Mouse (Mus musculus) lung, postnatal 0 days (tissue): ENCODE results near the gene Prkce. TPM values are rescaled to one million over a fixed set of nuclear protein-coding genes. Genes with fewer than 3 reads are reported as not detected.
A peak's percentile ranks its signal among the peaks of the same experiment; 100 is the strongest.

ENCODE experiments used
- ATAC-seq: fragments of 200-750 bp; cut with Nextera tagmentation; 2 replicates; pipeline ENCODE4 v1.8.0; 2017; ENCODE audit warnings: moderate library complexity
- DNase-seq: peaks from one replicate; pipeline ENCODE4 v3.0.0-alpha.2; 2016; ENCODE audit warnings: low spot score
- H3K27ac ChIP-seq: fragments of 300-500 bp; sonication (generic); 2 replicates; pipeline ENCODE4 v1.5.1; 2014; ENCODE audit warnings: antibody characterized with exemption, mild to moderate bottlenecking, low read length, mixed read lengths
- H3K27me3 ChIP-seq: fragments of 300-500 bp; sonication (generic); replicated peaks from 2 replicates; pipeline ENCODE4 v1.6.1; 2014; ENCODE audit warnings: low read length, mixed read lengths; ENCODE audit not compliant: insufficient read depth
- H3K36me3 ChIP-seq: fragments of 300-500 bp; sonication (generic); 2 replicates; pipeline ENCODE4 v1.6.1; 2014; ENCODE audit warnings: low read length, mixed read lengths; ENCODE audit not compliant: insufficient read depth
- H3K4me1 ChIP-seq: fragments of 300-500 bp; sonication (generic); 2 replicates; pipeline ENCODE4 v1.6.1; 2014; ENCODE audit warnings: antibody characterized with exemption, low read depth, low read length, mixed read lengths; ENCODE audit not compliant: insufficient read depth
- H3K4me2 ChIP-seq: fragments of 300-500 bp; sonication (generic); replicated peaks from 2 replicates; pipeline ENCODE4 v1.6.1; 2014; ENCODE audit warnings: low read depth, mild to moderate bottlenecking, low read length, moderate library complexity, mixed read lengths
- H3K4me3 ChIP-seq: fragments of 300-500 bp; sonication (generic); 2 replicates; pipeline ENCODE4 v1.5.1; 2014; ENCODE audit warnings: low read depth, low read length
- H3K9ac ChIP-seq: fragments of 300-500 bp; sonication (generic); replicated peaks from 2 replicates; pipeline ENCODE4 v1.6.1; 2014; ENCODE audit warnings: low read depth, mild to moderate bottlenecking
- H3K9me3 ChIP-seq: fragments of 300-500 bp; sonication (generic); 2 replicates; pipeline ENCODE4 v1.6.1; 2016; ENCODE audit warnings: low read length, mixed read lengths
- CTCF ChIP-seq: IDR thresholded peaks from 2 replicates; pipeline ENCODE4 v1.5.1; 2016; ENCODE audit warnings: antibody characterized with exemption, mild to moderate bottlenecking
- EP300 ChIP-seq: IDR thresholded peaks from 2 replicates; pipeline ENCODE4 v1.6.1; 2016; ENCODE audit warnings: antibody characterized with exemption, mild to moderate bottlenecking, control low read depth
- WGBS: fragments of 180-500 bp; shearing (Covaris S2); extraction: QIAGEN DNeasy Blood & Tissue Kit; methylation state at CpG from one replicate; pipeline ENCODE4 v1.1.7; 2014; 5-methylcytosine and 5-hydroxymethylcytosine counted together
- polyA plus RNA-seq: library from polyadenylated mRNA; unstranded; fragments of >200 nt; fragmentation: Nextera tagmentation; extraction: Ambion mirVana; gene quantifications from 2 replicates; pipeline ENCODE4 v1.2.1, GENCODE M21; 2015

The Prkce gene
- polyA plus RNA-seq, 1 experiment from 2014 or later, result 10.6 TPM

DNA sequence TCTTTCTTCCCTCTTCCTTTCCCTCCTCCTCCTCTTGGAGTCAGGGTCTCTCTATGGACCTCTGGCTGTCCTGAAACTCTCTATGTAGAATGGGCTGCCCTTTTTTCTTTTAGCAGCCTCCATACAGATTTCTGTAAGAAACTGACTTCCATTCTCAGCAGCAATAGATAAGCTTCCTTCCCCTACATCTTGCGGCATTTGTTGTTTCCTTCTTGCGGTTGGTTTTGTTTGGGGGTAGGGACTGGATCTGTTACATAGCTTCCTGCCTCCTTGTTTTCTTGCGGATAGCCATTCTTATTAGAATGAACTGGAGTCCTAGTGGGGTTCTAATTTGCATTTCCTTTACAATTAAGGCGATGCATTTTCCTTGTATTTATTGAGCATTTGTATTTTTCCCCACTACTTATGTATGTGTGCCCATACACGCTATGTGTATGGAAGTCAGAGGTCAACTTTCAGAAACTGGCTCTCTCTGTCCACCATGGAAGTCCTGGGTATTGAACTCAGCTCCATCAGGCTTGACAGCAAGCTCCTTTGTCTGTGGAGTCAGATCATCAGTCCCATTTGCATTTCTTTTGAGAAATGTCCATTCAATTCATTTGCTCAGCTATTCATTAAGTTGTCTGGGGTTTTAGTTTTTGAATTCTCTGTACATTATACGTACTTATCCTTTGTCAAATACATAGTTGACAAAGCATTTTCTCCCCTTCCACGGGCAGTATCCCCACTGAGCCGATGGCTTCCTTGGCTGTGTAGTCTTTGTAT, 500.4 kb downstream of the Prkce start:
- Histone ChIP-seq H3K4me1 (peaks cover 5% of the 10 kb centered on the region; the same call in 1 of the 2 replicates), H3K4me2 (no peak overlapping the region), H3K9ac (no peak overlapping the region), H3K27me3 (no peaks in the 10 kb centered on the region), H3K27ac (no peak overlapping the region), H3K36me3 (no peaks in the 10 kb centered on the region), H3K4me3 (no peak overlapping the region), H3K9me3 (no peaks in the 10 kb centered on the region)
- DNase-seq (no peak), ATAC-seq (no peak)
- 78% methylated on average over 8 of the region's 8 CpGs for WGBS
- TF ChIP-seq EP300, result no peak
- no peak for TF ChIP-seq CTCF

DNA sequence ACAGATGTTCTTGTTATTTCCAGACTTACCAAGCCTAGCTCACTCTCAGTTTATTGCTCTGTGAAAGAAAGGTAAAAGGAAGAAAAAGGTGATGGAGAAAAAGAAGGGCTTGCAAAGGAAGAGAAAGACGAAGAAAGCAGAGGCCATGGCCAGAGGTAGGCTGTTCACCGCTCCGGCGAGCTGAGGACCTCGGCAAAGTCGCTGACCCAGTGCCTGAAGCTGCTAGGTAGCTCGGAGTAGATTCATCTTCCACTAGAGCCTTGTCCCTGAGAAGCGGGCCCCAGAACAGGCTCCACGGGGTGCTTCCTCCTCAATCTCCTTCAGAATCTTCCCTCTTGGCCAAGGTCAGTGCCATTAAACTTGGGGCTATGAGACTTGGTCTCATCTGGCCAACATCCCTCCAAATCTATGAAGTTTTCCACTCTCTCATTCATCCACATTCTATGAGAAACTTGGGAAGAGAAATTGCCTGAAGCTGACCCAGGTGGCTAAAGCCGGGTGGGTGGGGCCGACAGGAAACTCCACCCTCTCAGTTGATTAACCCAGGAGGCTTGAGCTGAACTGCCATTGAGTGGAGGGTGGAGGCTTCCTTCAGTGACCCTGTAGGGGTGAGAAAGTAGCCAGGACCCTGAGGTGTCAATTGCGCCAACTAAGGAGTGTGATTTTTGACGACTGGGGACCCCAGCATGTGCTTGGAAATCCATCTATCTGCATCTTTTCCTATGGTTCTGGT, 502.2 kb downstream of the Prkce start:
- peaks cover 5% of the 10 kb centered on the region; the same call in 1 of the 2 replicates for H3K4me1 ChIP-seq
- ATAC-seq (no peak), DNase-seq (peak; percentile 18)
- TF ChIP-seq EP300, result no peak
- TF ChIP-seq CTCF, result no peak
- 0 out of 2 replicates have a peak overlapping the region, but pooled peaks have one; percentile 9 for H3K27ac ChIP-seq
- no peaks in the 10 kb centered on the region for H3K27me3 ChIP-seq
- 80% methylated on average over 13 of the region's 13 CpGs for WGBS
- H3K4me2 ChIP-seq, result no peak overlapping the region; the same call in 1 of the 2 replicates
- no peak overlapping the region for H3K9ac ChIP-seq
- H3K9me3 ChIP-seq, result no peaks in the 10 kb centered on the region
- no peak overlapping the region for H3K4me3 ChIP-seq
- H3K36me3 ChIP-seq, result no peaks in the 10 kb centered on the region

- WGBS, result 18% methylated on average over 7 of the region's 7 CpGs
- ATAC-seq (no peak), DNase-seq (peak; percentile 10)
- no peaks in the 10 kb centered on the region for H3K9me3 ChIP-seq
- TF ChIP-seq EP300, result no peak
- H3K9ac ChIP-seq, result no peak overlapping the region
- H3K4me2 ChIP-seq, result no peak overlapping the region; the same call in 1 of the 2 replicates
- no peaks in the 10 kb centered on the region for H3K27me3 ChIP-seq
- H3K36me3 ChIP-seq, result no peaks in the 10 kb centered on the region
- H3K27ac ChIP-seq, result 0 out of 2 replicates have a peak overlapping the region, but pooled peaks have one; percentile 9
- no peak overlapping the region for H3K4me3 ChIP-seq
- peaks cover 5% of the 10 kb centered on the region; the same call in 1 of the 2 replicates for H3K4me1 ChIP-seq
Observed at GRCm38 (mm10) chr17:86670731-86671130, 503.1 kb downstream of the Prkce start.

DNA sequence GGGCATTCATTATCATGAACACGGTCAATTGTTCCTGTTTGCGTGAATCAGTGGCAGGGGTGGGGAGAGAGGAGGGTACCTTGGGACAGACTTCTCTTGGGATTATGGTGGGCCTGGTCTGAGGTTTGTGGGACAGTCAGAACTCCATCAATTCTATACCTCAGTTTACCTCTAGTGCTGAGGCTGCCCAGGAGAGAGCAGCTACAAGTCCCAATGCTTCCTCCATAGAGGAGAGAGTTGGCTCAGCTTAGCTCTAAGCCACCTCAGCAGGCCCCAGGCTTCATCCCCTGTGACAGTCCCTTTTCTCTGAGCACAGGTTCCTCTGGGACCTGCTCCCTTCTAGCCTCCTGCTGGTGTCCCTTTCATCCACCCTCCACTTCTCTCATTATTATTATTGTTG, 507.4 kb downstream of the Prkce start:
- Histone ChIP-seq H3K9ac (no peak overlapping the region), H3K4me2 (no peak overlapping the region), H3K36me3 (no peaks in the 10 kb centered on the region), H3K4me1 (peaks cover 4% of the 10 kb centered on the region; the same call in 1 of the 2 replicates), H3K4me3 (no peak overlapping the region), H3K27me3 (no peaks in the 10 kb centered on the region), H3K27ac (no peak overlapping the region), H3K9me3 (no peaks in the 10 kb centered on the region)
- ATAC-seq (no peak), DNase-seq (no peak)
- WGBS, result 49% methylated on average over 2 of the region's 2 CpGs
- TF ChIP-seq EP300 (no peak), CTCF (no peak)

- H3K9me3 ChIP-seq, result no peaks in the 10 kb centered on the region
- DNase-seq (no peak), ATAC-seq (no peak)
- H3K27ac ChIP-seq, result no peak overlapping the region
- whole genome bisulfite sequencing, result 58% methylated on average over 5 of the region's 5 CpGs
- no peaks in the 10 kb centered on the region for H3K27me3 ChIP-seq
- no peaks in the 10 kb centered on the region for H3K36me3 ChIP-seq
- TF ChIP-seq EP300 (no peak), CTCF (no peak)
- no peak overlapping the region for H3K9ac ChIP-seq
- H3K4me1 ChIP-seq, result no peaks in the 10 kb centered on the region
- no peak overlapping the region for H3K4me2 ChIP-seq
- no peak overlapping the region for H3K4me3 ChIP-seq
Observed at GRCm38 (mm10) chr17:86676336-86676735, 508.8 kb downstream of the Prkce start.

DNA sequence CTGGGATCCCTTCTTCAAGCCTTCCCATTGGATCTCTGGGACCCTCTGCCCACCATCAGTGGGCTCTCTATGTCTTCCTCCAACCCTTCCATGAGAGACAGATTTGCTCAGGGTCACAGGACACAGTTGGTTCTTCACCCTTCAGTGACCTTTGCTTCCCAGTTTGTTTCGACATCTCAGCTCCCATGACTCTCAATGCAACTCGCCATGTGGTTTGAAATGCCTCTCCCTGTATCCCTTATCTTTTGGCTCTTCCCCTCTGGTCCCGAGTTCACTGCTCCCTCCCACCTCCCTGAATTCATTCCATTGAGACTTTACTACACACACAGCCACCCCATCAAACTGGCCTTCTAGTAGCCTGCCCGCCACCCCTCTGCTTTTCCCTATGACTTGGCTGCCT, 509.3 kb downstream of the Prkce start:
- TF ChIP-seq EP300 (no peak), CTCF (no peak)
- DNase-seq, result no peak
- no peaks in the 10 kb centered on the region for H3K27me3 ChIP-seq
- WGBS, result 65% methylated on average over 4 of the region's 4 CpGs
- H3K4me3 ChIP-seq, result no peak overlapping the region
- no peaks in the 10 kb centered on the region for H3K9me3 ChIP-seq
- no peaks in the 10 kb centered on the region for H3K36me3 ChIP-seq
- no peak overlapping the region for H3K4me2 ChIP-seq
- no peak for ATAC-seq
- H3K27ac ChIP-seq, result no peak overlapping the region
- no peaks in the 10 kb centered on the region for H3K4me1 ChIP-seq
- H3K9ac ChIP-seq, result no peak overlapping the region
